Mouse (Mus musculus): ENCODE measurements around the gene Olfr718-ps1.

DNA sequence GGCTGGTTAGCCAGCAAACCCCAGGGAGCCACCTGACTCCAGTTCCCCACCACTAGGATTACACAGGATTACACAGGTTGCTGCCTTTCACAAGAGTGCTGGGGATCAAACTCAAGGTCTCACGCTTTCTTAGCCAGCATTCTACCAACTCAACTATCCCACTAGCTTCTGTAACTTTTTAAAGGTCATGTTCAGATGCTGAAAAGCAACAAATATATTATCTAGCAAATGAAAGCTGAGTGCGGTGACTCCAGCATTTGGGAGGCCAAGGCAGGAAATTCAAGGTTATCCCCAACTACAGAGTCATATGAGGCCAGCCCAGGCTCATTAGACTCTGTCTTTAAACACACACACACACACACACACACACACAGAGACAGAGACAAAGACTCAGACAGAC lies 44.1 kb downstream of the Olfr718-ps1 start:
- TF ChIP-seq POLR2A (IDR thresholded peaks at IDR 0.05; ENCODE audit: low read depth, low read length) (no peak), CTCF (IDR thresholded peaks at IDR 0.05; ENCODE audit: borderline replicate concordance, insufficient read depth, low read length) (no peak)
